Comparison of ENCODE assay signal across 11 mouse cellular contexts in genomic region chr9:96887492-96887891, GRCm38 (mm10). TPM values are rescaled to one million over a fixed set of nuclear protein-coding genes. Genes with fewer than 3 reads are reported as not detected.
DNase-seq lines count a peak whose midpoint lies in the region; ATAC-seq lines count a peak whose summit lies in the region.
"Had no signal": no experiment of that assay in that cellular context is flagged by ENCODE, and none has a peak within 500 bp of the region (broad histone marks: within the 10 kb centered on the region; RNA-seq: fewer than 3 reads in every experiment).

No protein-coding gene starts in this region.

- ATAC-seq in heart, embryonic 13.5 days (ENCODE audit: extremely low read depth, insufficient number of reproducible peaks, low FRiP score, low TSS enrichment) = no peak
- no peak for ATAC-seq in forebrain, embryonic 15.5 days (replicated peaks)
- ATAC-seq in midbrain, embryonic 11.5 days (ENCODE audit: low FRiP score) = no peak

- H3K4me3 ChIP-seq in heart, embryonic 13.5 days = peak overlapping the region; percentile 61
- H3K4me3 ChIP-seq in embryonic facial prominence, embryonic 10.5 days = peak overlapping the region; percentile 78; the same call in 1 of the 2 replicates
- peak overlapping the region; percentile 86 for H3K4me3 ChIP-seq in forebrain, embryonic 15.5 days
- 0 out of 2 replicates have a peak overlapping the region, but pooled peaks have one; percentile 61 for H3K4me3 ChIP-seq in midbrain, embryonic 11.5 days (ENCODE audit: low read depth, low read length)

- peak overlapping the region; percentile 83 for H3K9ac ChIP-seq in heart, embryonic 13.5 days
- H3K9ac ChIP-seq in forebrain, embryonic 15.5 days (replicated peaks) = no peak overlapping the region
- no peak overlapping the region for H3K9ac ChIP-seq in midbrain, embryonic 11.5 days (ENCODE audit: low read length)

- peaks cover 32% of the 10 kb centered on the region for H3K27me3 ChIP-seq in heart, embryonic 13.5 days (replicated peaks)
- peaks cover 49% of the 10 kb centered on the region for H3K27me3 ChIP-seq in embryonic facial prominence, embryonic 10.5 days (replicated peaks; ENCODE audit: low read depth, poor library complexity, severe bottlenecking)
- H3K27me3 ChIP-seq in forebrain, embryonic 15.5 days = no peaks in the 10 kb centered on the region
- 0 out of 2 replicates have a peak, but pooled peaks cover 2% of the 10 kb centered on the region for H3K27me3 ChIP-seq in midbrain, embryonic 11.5 days (ENCODE audit: control insufficient read depth, insufficient read depth, low read length)

- H3K27ac ChIP-seq in heart, embryonic 13.5 days (replicated peaks) = peak overlapping the region; percentile 43; the same call in 1 of the 2 replicates
- no peak overlapping the region for H3K27ac ChIP-seq in embryonic facial prominence, embryonic 10.5 days (replicated peaks)
- H3K27ac ChIP-seq in forebrain, embryonic 15.5 days (replicated peaks) = 0 out of 2 replicates have a peak overlapping the region, but pooled peaks have one; percentile 3
- no peak overlapping the region for H3K27ac ChIP-seq in midbrain, embryonic 11.5 days (ENCODE audit: low read depth, low read length)

- DNase-seq in heart, postnatal 4 days = no peak
- no peak for DNase-seq in embryonic facial prominence, embryonic 10.5 days (ENCODE audit: low spot score)
- DNase-seq in midbrain, embryonic 11.5 days (ENCODE audit: low spot score, missing footprints) = no peak
- DNase-seq in testis, postnatal 14 days (ENCODE audit: low spot score) = no peak
- DNase-seq in left cerebral cortex, adult 11 months (ENCODE audit: low spot score) = no peak
- no peak for DNase-seq in thymus, postnatal 10 days (ENCODE audit: low spot score in 2 of 2)
- DNase-seq: kidney, adult 11 months; layer of hippocampus, adult 9-11 months; lung, adult 18-20 months had no signal

- H3K9me3 ChIP-seq in heart, embryonic 13.5 days = no peaks in the 10 kb centered on the region
- H3K9me3 ChIP-seq in embryonic facial prominence, embryonic 10.5 days = no peaks in the 10 kb centered on the region
- H3K9me3 ChIP-seq in forebrain, embryonic 15.5 days = no peaks in the 10 kb centered on the region
- H3K9me3 ChIP-seq in midbrain, embryonic 11.5 days (ENCODE audit: control insufficient read depth, low read length) = no peaks in the 10 kb centered on the region

- H3K4me1 ChIP-seq in heart, embryonic 13.5 days = peaks cover 64% of the 10 kb centered on the region
- H3K4me1 ChIP-seq in embryonic facial prominence, embryonic 10.5 days = peaks cover 51% of the 10 kb centered on the region
- peaks cover 84% of the 10 kb centered on the region for H3K4me1 ChIP-seq in forebrain, embryonic 15.5 days
- H3K4me1 ChIP-seq in midbrain, embryonic 11.5 days (ENCODE audit: control insufficient read depth, insufficient read depth, low read length) = peaks cover 33% of the 10 kb centered on the region

- H3K4me2 ChIP-seq in heart, embryonic 13.5 days = peak overlapping the region; percentile 85
- H3K4me2 ChIP-seq in forebrain, embryonic 15.5 days (replicated peaks) = peak overlapping the region; percentile 95
- peak overlapping the region; percentile 95 for H3K4me2 ChIP-seq in midbrain, embryonic 11.5 days

- H3K36me3 ChIP-seq in heart, embryonic 13.5 days = no peaks in the 10 kb centered on the region
- no peaks in the 10 kb centered on the region for H3K36me3 ChIP-seq in embryonic facial prominence, embryonic 10.5 days (replicated peaks)
- no peaks in the 10 kb centered on the region for H3K36me3 ChIP-seq in forebrain, embryonic 15.5 days
- no peaks in the 10 kb centered on the region for H3K36me3 ChIP-seq in midbrain, embryonic 11.5 days (ENCODE audit: control insufficient read depth, insufficient read depth, low read length)

RNA-seq across cellular contexts. Expression of gene Pxylp1, which starts 5.0 kb away (rescaled TPM):
- polyA plus RNA-seq in heart, embryonic 13.5 days (2015; fragmentation: Nextera tagmentation; extraction: Ambion mirVana) = 29.5 and 33.3 TPM in 2 replicates
- total RNA-seq in heart, postnatal 4 days (2021) = 10 to 100 TPM; 22.0 to 28.3 TPM
- polyA plus RNA-seq in embryonic facial prominence, embryonic 10.5 days (2016; fragmentation: Nextera tagmentation; extraction: Ambion mirVana) = 16.7 and 17.5 TPM in 2 replicates
- 33.8 and 36.6 TPM in 2 replicates for polyA plus RNA-seq in forebrain, embryonic 15.5 days (2015; fragmentation: Nextera tagmentation; extraction: Ambion mirVana)
- 63.8 and 71.8 TPM in 2 replicates for polyA plus RNA-seq in midbrain, embryonic 11.5 days (2014; fragmentation: Nextera tagmentation; extraction: Ambion mirVana)

Comparison
In these comparisons a context has a peak if more than half of its experiments do, and no peak if none do; other contexts are left out.
1. H3K27ac ChIP-seq: peak in heart, embryonic 13.5 days (single experiment) and forebrain, embryonic 15.5 days (single experiment); none in embryonic facial prominence, embryonic 10.5 days (single experiment) and midbrain, embryonic 11.5 days (single experiment).
2. Peak in every context shown above with its lines, with median percentiles within 50 percentile points of each other: H3K4me2 ChIP-seq and H3K4me3 ChIP-seq.